Mouse (Mus musculus) stomach, embryonic 16.5 days (tissue): ENCODE measurements around the gene Zp2. TPM values are rescaled to one million over a fixed set of nuclear protein-coding genes. Genes with fewer than 3 reads are reported as not detected.
A peak's percentile ranks its signal among the peaks of the same experiment; 100 is the strongest.

Experiments
- ATAC-seq: fragments of 200-750 bp; cut with Nextera tagmentation; 2 replicates; pipeline ENCODE4 v1.8.0; 2017; ENCODE audit warnings: moderate number of reproducible peaks, moderate TSS enrichment; ENCODE audit not compliant: insufficient read depth, low FRiP score
- H3K27ac ChIP-seq: fragments of 300-500 bp; sonication (generic); 2 replicates; pipeline ENCODE4 v1.5.1; 2014; ENCODE audit warnings: low read length
- H3K27me3 ChIP-seq: fragments of 300-500 bp; sonication (generic); 2 replicates; pipeline ENCODE4 v1.6.1; 2014; ENCODE audit warnings: low read length, control low read depth, mixed read lengths; ENCODE audit not compliant: control insufficient read depth, insufficient read depth
- H3K36me3 ChIP-seq: fragments of 300-500 bp; sonication (generic); 2 replicates; pipeline ENCODE4 v1.6.1; 2014; ENCODE audit warnings: low read length; ENCODE audit not compliant: control insufficient read depth, insufficient read depth
- H3K4me1 ChIP-seq: fragments of 300-500 bp; sonication (generic); 2 replicates; pipeline ENCODE4 v1.6.1; 2014; ENCODE audit warnings: low read length, control low read depth, mixed read lengths; ENCODE audit not compliant: control insufficient read depth, insufficient read depth
- H3K4me2 ChIP-seq: fragments of 300-500 bp; sonication (generic); 2 replicates; pipeline ENCODE4 v1.6.1; 2014; ENCODE audit warnings: low read depth, low read length, mixed read lengths
- H3K4me3 ChIP-seq: fragments of 300-500 bp; sonication (generic); replicated peaks from 2 replicates; pipeline ENCODE4 v1.5.1; 2014; ENCODE audit warnings: mild to moderate bottlenecking, low read length
- H3K9ac ChIP-seq: fragments of 300-500 bp; sonication (generic); 2 replicates; pipeline ENCODE4 v1.6.1; 2014; ENCODE audit warnings: low read length
- H3K9me3 ChIP-seq: fragments of 300-500 bp; sonication (generic); replicated peaks from 2 replicates; pipeline ENCODE4 v1.6.1; 2016; ENCODE audit warnings: low read length, control low read depth; ENCODE audit not compliant: control insufficient read depth
- WGBS: fragments of 180-500 bp; shearing (Covaris S2); extraction: QIAGEN DNeasy Blood & Tissue Kit; methylation state at CpG from one replicate; pipeline ENCODE4 v1.1.7; 2014; 5-methylcytosine and 5-hydroxymethylcytosine counted together
- polyA plus RNA-seq: library from polyadenylated mRNA; unstranded; fragments of >200 nt; fragmentation: Nextera tagmentation; extraction: Ambion mirVana; gene quantifications from 2 replicates; pipeline ENCODE4 v1.2.1, GENCODE M21; 2015

Gene Zp2
- polyA plus RNA-seq, 1 experiment from 2014 or later: 0.19 TPM

DNA sequence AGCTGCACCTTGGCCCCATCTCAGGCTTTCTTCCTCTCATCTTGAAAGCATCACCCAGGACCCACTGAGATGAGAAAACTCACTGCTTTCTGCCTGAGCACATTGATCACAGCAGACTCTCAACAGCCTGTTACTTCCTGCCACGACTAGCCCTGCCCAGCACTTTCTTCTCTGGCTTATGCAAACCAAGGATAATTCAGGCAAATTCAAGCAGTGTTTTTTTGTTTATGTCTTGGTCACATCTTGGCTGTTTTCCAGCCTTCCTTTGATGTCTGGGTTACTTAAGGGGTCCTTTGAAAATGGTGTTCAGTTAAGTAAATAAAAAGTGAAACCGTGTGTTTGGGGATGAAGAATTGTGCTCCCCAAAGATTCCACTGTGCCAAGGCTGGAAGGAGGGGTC, 33.8 kb upstream of the Zp2 start:
- Histone ChIP-seq H3K4me2 (no peak overlapping the region), H3K27me3 (no peaks in the 10 kb centered on the region), H3K4me1 (no peaks in the 10 kb centered on the region), H3K9me3 (no peaks in the 10 kb centered on the region), H3K27ac (no peak overlapping the region), H3K9ac (no peak overlapping the region), H3K4me3 (no peak overlapping the region), H3K36me3 (no peaks in the 10 kb centered on the region)
- 17% methylated on average over 2 of the region's 2 CpGs for WGBS
- no peak for ATAC-seq

DNA sequence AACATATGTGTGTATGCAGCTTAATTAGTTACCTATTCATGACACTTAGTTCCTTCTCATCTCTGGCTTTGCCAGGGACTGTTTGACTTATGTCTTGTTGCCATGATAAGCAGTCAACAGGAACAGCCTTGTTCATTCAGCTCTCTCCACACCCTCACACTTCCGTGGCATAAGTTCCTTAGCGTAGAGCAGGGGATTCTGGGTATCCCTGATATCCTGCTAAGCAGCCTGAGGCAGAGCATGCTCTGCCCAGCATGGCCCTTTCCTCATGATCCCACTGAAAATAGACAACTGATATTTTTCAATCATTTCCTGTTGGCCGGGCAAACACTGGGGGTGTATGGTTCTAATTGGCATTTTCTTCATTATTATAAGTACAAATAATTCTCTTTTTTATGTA, 32.5 kb upstream of the Zp2 start:
- Histone ChIP-seq H3K4me3 (no peak overlapping the region), H3K9me3 (no peaks in the 10 kb centered on the region), H3K36me3 (no peaks in the 10 kb centered on the region), H3K4me2 (no peak overlapping the region), H3K27me3 (no peaks in the 10 kb centered on the region), H3K4me1 (no peaks in the 10 kb centered on the region), H3K9ac (no peak overlapping the region), H3K27ac (no peak overlapping the region)
- no peak for ATAC-seq
- WGBS: 83% methylated on average over 3 of the region's 3 CpGs

DNA sequence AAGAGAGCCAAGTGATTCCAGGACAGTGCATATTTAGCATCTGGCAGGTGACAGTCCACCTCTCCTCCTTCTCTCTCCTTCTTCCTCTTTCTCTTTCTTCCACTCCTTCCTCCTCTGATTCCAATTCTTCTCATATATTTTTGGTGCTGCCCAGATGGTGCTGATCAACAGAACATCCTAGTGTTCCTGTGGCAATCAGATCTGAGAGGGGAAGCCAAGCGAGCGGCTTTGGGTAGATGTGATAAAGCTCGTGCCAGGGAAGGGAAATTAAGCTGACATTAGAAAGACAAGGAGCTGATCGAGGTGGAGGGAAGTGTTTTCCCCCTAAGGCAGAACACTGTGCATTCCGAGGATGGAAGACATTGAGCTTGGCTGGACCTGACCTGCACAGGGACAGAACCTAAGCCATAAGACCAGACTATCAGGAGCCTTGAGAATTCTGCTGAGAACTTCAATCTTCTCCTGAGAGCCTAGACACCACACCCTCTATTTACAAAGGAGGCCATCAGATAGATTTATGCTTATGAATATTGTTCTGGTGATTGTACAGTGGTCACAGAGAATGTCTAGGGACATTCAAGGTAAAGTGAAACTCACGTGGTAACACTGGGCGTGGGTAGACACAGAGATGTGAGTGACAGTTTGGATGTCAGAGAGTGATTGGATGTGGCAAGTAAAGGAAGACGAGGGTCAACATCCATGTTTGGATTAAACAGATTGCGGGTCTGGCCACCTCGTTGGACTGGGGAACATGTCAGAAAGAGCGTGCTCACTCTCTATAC, 29.8 kb upstream of the Zp2 start:
- no peak overlapping the region for H3K4me2 ChIP-seq
- no peaks in the 10 kb centered on the region for H3K9me3 ChIP-seq
- H3K4me1 ChIP-seq: no peaks in the 10 kb centered on the region
- no peak overlapping the region for H3K27ac ChIP-seq
- no peak overlapping the region for H3K9ac ChIP-seq
- 72% methylated on average over 11 of the region's 11 CpGs for WGBS
- ATAC-seq: peak; percentile 42; the same call in 1 of the 2 replicates
- no peaks in the 10 kb centered on the region for H3K36me3 ChIP-seq
- H3K27me3 ChIP-seq: no peaks in the 10 kb centered on the region
- H3K4me3 ChIP-seq: peak overlapping the region; percentile 15; the same call in 1 of the 2 replicates

DNA sequence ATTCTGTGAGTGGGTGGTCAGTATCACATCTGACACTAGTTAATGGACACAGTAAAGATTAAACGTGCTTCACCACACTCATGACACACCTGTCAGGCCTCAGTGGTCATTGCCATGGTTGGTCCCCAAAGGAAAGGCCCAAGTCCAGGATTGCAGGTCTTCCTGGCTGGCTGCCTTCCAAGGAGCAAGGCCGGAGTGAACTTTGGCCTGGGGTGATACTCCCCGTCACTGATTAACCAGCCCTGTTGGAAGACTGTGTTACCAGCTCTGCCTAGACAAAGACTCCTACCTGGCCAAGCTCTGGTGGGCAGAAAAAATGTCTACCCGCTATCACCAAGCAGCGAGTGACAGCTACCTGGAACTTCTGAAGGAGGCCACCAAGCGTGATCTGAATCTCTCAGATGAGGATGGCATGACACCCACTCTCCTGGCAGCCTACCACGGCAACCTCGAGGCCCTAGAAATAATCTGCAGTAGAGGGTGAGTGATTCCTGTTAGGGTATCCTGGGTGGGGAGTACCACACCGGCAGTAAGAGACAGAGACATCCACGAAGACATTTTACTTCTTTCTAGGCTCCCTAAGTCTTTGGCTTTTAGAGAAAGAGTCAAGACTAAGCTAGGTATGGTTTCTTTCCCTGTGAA, 28.6 kb upstream of the Zp2 start, which contains the start of gene Anks4b:
Gene Anks4b, plus strand, starts transcription at position 256 of the 642 bp plus-strand sequence.
- 72% methylated on average over 10 of the region's 10 CpGs for WGBS
- Histone ChIP-seq H3K9ac (0 out of 2 replicates have a peak within 1 kb of the TSS, but pooled peaks have one; percentile 4), H3K27me3 (no peaks in the 10 kb centered on the region), H3K4me3 (peak within 1 kb of the TSS; percentile 16; the same call in 1 of the 2 replicates), H3K36me3 (no peaks in the 10 kb centered on the region), H3K9me3 (no peaks in the 10 kb centered on the region), H3K4me2 (no peak within 1 kb of the TSS), H3K4me1 (no peaks in the 10 kb centered on the region), H3K27ac (no peak within 1 kb of the TSS)
- peak; percentile 80 for ATAC-seq

DNA sequence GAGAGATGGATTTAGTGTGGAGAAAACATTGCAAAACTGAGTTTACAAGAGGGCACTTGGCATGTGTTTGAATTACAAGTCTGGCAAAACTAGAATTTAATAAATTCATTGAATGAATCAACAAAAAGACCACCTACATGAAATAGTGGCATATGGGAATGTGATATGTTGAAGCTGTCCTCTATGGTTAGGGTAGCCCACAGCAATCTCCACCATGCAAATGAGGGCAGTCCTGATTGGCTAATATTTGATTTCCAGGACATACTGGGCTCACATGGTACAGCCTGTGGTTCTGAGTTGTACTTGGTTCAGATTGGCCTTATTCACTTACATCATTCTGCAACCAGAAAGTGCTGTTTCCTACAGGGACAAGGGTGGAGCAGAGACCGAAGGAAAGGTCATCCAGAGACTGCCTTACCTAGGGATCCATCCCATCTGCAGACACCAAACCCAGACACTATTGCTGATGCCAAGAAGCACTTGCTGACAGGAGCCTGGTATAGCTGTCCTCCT, 27.2 kb upstream of the Zp2 start:
- Histone ChIP-seq H3K27me3 (no peaks in the 10 kb centered on the region), H3K4me1 (no peaks in the 10 kb centered on the region), H3K4me3 (no peak overlapping the region), H3K4me2 (no peak overlapping the region), H3K9me3 (no peaks in the 10 kb centered on the region), H3K9ac (no peak overlapping the region), H3K36me3 (no peaks in the 10 kb centered on the region), H3K27ac (no peak overlapping the region)
- no peak for ATAC-seq
- 89% methylated on average over 1 of the region's 1 CpGs for WGBS

GRCm38 (mm10) chr7:120163581-120164251, 18.6 kb upstream of the Zp2 start:
- H3K4me1 ChIP-seq: no peaks in the 10 kb centered on the region
- H3K27ac ChIP-seq: no peak overlapping the region
- no peaks in the 10 kb centered on the region for H3K36me3 ChIP-seq
- ATAC-seq: no peak
- no peak overlapping the region for H3K9ac ChIP-seq
- 77% methylated on average over 11 of the region's 11 CpGs for WGBS
- H3K27me3 ChIP-seq: no peaks in the 10 kb centered on the region
- no peaks in the 10 kb centered on the region for H3K9me3 ChIP-seq
- no peak overlapping the region for H3K4me2 ChIP-seq
- no peak overlapping the region for H3K4me3 ChIP-seq

GRCm38 (mm10) chr7:120158121-120158613, 13.1 kb upstream of the Zp2 start:
- no peak overlapping the region for H3K27ac ChIP-seq
- H3K4me2 ChIP-seq: no peak overlapping the region
- no peaks in the 10 kb centered on the region for H3K36me3 ChIP-seq
- no peak overlapping the region for H3K9ac ChIP-seq
- no peaks in the 10 kb centered on the region for H3K9me3 ChIP-seq
- H3K4me3 ChIP-seq: no peak overlapping the region
- 34% methylated on average over 4 of the region's 4 CpGs for WGBS
- no peaks in the 10 kb centered on the region for H3K4me1 ChIP-seq
- peak; percentile 73 for ATAC-seq
- no peaks in the 10 kb centered on the region for H3K27me3 ChIP-seq

- H3K9ac ChIP-seq: no peak overlapping the region
- WGBS: 46% methylated on average over 5 of the region's 5 CpGs
Measured at GRCm38 (mm10) chr7:120157575-120158061, 12.5 kb upstream of the Zp2 start.

More at GRCm38 (mm10) chr7:120157575-120158061, 12.5 kb upstream of the Zp2 start:
- H3K27ac ChIP-seq: no peak overlapping the region
- H3K36me3 ChIP-seq: no peaks in the 10 kb centered on the region
- H3K9me3 ChIP-seq: no peaks in the 10 kb centered on the region
- no peak overlapping the region for H3K4me3 ChIP-seq
- H3K4me1 ChIP-seq: no peaks in the 10 kb centered on the region
- H3K4me2 ChIP-seq: no peak overlapping the region
- ATAC-seq: no peak
- H3K27me3 ChIP-seq: no peaks in the 10 kb centered on the region
